ENCODE assay signal across 1 mouse cellular context in the genomic region with DNA sequence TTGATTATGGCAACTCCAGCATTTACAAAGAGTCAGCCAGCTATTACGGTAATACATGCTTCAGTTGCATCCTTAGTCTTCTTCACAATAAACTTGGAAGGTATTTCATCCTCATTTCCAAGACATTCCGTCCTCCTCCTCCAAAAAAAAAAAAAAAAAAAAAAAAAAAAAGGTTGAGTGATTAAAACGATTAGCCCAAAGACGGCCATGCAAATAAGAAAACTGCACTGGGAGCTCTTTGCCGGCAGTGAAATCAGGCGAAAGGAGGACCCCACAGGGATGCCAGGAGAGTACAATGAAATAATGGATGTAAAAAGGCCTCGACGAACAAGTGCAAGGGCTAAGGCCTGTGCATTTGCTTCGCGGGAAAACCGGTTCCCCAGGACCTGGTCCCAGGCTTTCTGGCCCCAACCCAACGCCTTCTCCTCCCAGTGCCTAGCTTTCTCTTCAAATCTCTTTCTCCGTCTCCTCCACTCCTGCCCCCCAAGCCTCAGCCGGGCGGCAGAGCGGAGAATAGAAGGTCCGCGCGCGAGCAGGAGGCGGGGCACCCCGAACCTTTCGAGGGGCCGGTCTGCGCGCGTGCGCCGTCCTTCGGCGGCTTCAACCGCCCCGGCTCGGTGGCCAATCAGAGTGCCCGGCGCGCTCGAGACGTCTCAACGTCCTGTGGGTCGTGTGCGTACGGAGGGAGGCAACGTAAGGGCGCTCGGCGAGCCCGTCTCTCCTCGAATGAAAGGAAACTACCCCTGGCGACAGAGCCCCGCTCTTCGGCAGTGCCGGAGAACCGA.
A peak's percentile ranks its signal among the peaks of the same experiment; 100 is the strongest.
TF ChIP-seq lines count a peak whose summit lies in the region.

A gene (plus strand): TSS at position 680 of the 785 bp plus-strand sequence.

TF ChIP-seq in MEL, 35 proteins besides CTCF, POLR2A, EP300 and RAD21 (continued from another document):
- TF ChIP-seq CHD1 (IDR thresholded peaks at IDR 0.05; ENCODE audit: low read depth, low read length) (no peak), SIN3A (IDR thresholded peaks at IDR 0.05; ENCODE audit: low read length) (0 out of 2 replicates have a peak, but pooled peaks have one; percentile 20), E2F4 (IDR thresholded peaks at IDR 0.05; ENCODE audit: borderline replicate concordance, low read depth, low read length) (no peak), USF2 (IDR thresholded peaks at IDR 0.05; ENCODE audit: borderline replicate concordance in 1 of 2, insufficient read depth in 1 of 2, low read depth in 1 of 2, low read length in 2 of 2) (no peak), POLR2AphosphoS5 (IDR thresholded peaks at IDR 0.05; ENCODE audit: borderline replicate concordance, low read depth, low read length) (no peak), ZKSCAN1 (IDR thresholded peaks at IDR 0.05; ENCODE audit: low read depth, low read length) (no peak), USF1 (IDR thresholded peaks at IDR 0.05; ENCODE audit: low read depth, low read length) (no peak)
